Mouse (Mus musculus) heart, postnatal 14 days (tissue): ENCODE measurements at regions not wholly inside any gene's neighbourhood (a gene's known extent, or its start where the extent isn't known, plus 50 kb on each side); places are given as distances from the start of the nearest gene placed in this dataset.

ENCODE experiments used
- DNase-seq, 2 experiments: peaks; one replicate each; pipeline ENCODE4 v3.0.0; 2021 to 2022
- intact Hi-C: fragments of 180-260 bp; cut with DNase I; formaldehyde crosslinking; loops from one replicate; pipeline ENCODE4 v1.15.1; 2025

DNA sequence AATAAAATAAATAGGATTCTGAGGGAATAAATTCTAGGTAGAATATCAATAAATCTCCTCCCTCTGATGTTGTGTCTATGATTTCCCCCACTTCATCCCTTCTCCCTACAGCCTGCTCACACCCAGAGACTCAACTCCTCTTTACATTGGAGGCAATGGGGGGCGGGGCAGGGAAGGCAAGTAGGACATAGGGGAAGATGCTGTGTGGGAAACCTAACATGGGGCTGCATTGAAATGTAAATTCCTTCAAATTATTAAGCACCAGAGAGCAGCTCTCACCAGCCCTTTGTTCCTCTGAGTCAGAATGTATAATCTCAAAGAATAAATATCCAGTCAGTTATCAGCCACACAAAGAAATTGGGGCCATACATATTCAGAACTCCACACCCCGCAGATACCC, 91.6 kb downstream of the Nuf2 start:
- intact Hi-C loops: no loop called here

DNA sequence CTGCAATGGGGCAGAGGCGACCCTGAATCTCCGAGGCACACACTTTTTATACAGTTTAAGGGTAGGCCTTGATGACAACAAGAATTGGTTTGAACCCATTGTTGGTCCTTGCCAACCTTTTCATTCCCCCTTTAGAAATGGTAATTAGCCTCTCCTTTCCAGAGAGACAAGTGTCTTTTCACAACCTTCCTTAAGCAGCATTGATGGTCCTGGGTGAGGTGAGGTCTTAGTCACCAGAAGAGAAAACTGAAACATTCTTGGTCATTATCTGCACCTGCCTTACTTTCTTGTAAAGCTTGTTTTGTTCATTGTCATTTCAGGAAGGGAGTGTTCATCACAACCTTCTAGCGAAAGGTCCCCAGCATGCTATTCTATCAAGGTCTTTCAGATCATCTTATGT, 93.3 kb downstream of the Nuf2 start:
- no peak for DNase-seq
- intact Hi-C loops: no loop called here

More for the DNA sequence above, 91.6 kb downstream of the Nuf2 start:
- no peak for DNase-seq

DNA sequence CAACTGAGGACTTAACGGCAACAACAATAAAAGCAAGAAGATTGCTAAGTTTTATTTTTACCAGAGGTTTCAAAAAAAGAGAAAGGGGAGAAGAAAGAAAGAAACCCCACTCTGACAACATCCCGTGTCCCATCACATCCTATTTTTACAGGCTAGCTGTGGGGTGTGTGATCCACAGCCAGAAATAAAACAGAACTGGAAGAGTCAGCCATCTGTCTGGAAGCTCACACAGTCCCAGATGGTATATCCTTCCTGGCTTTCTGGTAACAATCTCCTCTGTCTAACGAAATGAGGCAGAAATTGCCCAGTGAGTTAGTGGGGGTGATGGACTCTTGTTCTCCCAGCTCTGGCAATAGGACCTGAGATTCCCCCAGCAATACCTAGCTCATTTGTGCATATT, 108.9 kb downstream of the Nuf2 start:
- DNase-seq: no peak
- intact Hi-C loops: no loop called here

DNA sequence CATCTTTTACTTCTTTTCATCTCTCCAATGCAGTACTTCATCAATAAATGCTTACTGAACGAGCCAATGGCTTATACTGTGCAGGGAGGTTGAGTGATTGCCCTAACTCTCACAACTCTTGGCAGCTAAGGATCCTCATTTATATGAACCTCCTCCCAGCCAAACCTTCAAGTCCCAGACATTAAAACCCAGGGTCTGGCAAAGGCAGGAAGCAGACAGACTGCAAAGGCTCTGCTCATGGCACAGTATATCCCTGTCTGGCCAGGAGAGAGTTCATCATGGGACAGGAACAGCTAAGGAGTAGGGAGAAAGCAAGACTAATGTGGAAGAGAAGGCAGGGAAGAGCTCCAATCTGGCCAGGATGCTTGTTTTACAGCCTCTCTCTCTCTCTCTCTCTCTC, 109.6 kb downstream of the Nuf2 start:
- no peak for DNase-seq
- intact Hi-C loops: no loop called here

GRCm38 (mm10) chr1:169418665-169419045, 112.6 kb downstream of the Nuf2 start:
- intact Hi-C loops: no loop called here
- no peak for DNase-seq

DNA sequence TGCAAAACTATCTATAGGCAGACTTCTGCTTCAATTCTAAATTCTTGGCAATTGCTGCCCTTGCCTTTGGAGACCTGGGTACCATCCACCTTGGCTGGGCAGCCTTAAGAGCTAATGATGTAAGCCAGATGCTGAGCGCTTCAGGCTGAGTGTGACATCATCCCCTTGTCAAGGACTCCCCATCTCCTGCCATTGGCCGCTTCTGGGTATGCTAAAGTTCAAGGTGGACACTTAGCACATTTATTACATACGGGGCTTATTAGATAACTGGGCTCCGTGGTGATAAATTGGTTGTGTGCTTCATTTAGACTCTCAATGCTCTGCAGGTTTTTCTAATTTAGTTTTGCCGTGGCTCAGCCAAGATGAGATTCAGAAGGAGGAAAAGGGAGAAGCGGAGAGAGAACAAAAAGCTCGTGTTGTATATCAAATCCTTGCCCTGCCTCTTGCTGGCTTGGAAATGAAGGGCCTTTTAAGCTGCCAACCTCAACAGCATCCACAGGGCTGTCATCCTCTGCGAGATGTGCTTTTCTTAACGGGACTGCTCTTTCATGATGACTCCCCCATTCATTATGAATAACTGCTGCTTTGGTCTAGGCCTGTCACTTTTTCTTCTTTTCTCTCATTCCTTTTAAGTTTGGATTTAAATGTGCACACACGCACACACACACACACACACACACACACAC, 113.1 kb downstream of the Nuf2 start:
- intact Hi-C loops: no loop called here
- no peak for DNase-seq

- no peak for DNase-seq
- intact Hi-C loops: no loop called here
These were observed 114.6 kb downstream of the Nuf2 start for GRCm38 (mm10) chr1:169416701-169417100.

GRCm38 (mm10) chr1:169408120-169408519, 123.1 kb downstream of the Nuf2 start:
- intact Hi-C loops: no loop called here

DNA sequence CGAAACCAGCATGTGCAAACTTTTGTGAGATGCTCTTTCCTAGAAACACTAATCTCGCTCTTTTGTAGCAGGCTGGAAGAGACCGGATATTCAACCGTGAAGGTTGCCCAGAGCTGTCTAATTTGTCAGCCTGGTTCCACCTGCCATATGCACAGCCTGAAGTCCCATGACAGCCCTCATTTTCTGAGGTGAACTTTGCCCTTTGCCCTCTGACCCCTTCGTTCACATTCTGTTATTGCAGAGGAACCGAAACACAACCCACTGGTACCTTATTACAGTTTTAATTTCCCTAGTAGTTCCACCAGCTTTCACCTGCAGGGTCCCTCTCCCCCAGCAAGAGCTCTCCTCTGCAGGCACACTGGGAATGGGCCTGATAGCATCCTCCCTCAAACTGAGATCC, 130.4 kb downstream of the Nuf2 start:
- DNase-seq: no peak
- intact Hi-C loops: no loop called here

More at GRCm38 (mm10) chr1:169408120-169408519, 123.1 kb downstream of the Nuf2 start:
- no peak for DNase-seq

DNA sequence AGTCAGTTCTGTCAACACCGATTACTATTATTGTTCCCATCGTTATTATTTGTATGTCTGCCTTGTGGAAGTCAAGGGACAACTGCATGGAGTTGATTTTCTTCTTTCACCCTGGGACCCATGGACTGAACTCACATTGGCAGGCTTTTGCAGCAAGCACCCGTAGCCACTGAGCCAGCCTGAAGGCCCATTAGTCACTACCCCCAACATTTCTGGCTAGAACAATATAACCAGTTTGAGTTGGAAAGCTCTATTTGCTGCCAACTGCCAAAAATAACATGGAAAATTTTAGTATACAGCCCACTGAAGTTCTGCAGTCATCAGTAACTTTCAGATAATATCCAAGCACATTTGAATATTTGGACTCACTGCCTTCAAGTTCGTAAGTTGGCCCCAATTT, 133.9 kb downstream of the Nuf2 start:
- intact Hi-C loops: no loop called here
- no peak for DNase-seq

- DNase-seq: no peak
- intact Hi-C loops: no loop called here
These were observed 144.2 kb downstream of the Nuf2 start for GRCm38 (mm10) chr1:169387056-169387455.

GRCm38 (mm10) chr1:169385740-169386424, 145.4 kb downstream of the Nuf2 start:
- DNase-seq: no peak
- intact Hi-C loops: no loop called here

GRCm38 (mm10) chr1:169374686-169375085, 156.6 kb downstream of the Nuf2 start:
- intact Hi-C loops: no loop called here
- no peak for DNase-seq

- no peak for DNase-seq
- intact Hi-C loops: no loop called here
These were observed 162.5 kb downstream of the Nuf2 start for GRCm38 (mm10) chr1:169368758-169369157.

- DNase-seq: no peak
- intact Hi-C loops: no loop called here
These were observed 163.3 kb downstream of the Nuf2 start for GRCm38 (mm10) chr1:169367772-169368501.

GRCm38 (mm10) chr1:169367316-169367715, 163.9 kb downstream of the Nuf2 start:
- intact Hi-C loops: no loop called here
- DNase-seq: no peak

GRCm38 (mm10) chr1:169362564-169362963, 168.7 kb downstream of the Nuf2 start:
- intact Hi-C loops: no loop called here
- no peak for DNase-seq

DNA sequence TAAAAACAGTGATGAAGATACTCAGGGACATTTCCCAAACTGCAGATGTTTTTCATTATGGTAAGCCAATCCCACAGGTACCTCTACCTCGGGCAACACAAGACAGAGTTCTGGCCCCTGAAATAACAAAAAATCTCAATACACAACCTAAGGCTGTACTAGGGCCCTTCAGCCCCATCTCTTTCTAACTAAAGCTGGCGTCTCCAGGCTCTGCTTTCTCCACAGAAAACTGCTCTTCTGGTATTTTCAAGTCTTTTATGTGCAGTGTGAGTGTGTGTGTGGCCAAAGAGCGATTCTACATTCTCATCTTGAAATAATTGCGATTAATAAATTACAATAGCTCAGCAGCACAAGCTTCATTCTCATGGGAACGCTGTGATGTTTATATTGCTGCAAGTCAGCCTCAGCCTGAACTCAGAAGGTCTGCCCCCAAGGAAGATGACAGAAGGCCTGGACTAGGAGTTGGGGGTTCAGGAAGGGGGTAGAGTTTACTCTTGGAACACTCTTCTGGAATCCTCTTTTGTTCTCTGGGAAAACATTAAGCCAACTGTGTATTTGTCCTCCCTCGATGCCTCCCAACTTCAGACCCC, 173.5 kb downstream of the Nuf2 start:
- DNase-seq: no peak
- intact Hi-C loops: loop anchor here (5.0 to 10.0 kb wide), 2 partner anchors 105 to 903 kb away; no protein-coding TSS in a partner anchor

DNA sequence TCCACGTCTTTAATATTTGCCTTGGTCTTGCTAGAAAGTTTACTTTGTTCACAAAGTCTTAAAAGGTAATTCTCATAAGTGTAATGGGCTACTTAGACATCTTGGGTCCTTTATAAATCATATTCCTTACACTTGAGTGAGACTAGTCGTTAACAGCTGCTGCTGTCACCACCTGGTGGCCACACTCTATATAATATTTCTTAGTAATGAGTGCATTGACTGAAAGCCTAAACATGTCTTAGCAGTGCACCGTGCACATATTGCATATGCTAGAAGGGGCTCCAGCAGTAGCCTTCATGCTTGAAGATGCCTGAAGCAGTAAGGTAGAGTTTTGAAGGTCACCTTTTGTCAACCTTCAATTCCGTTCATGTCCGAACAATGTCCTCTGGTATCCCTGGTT, 177.2 kb downstream of the Nuf2 start:
- DNase-seq: peak in 1 of 2 experiments; percentile 28
- intact Hi-C loops: loop anchor here (10.0 kb wide), 1 partner anchor 899 kb away; no protein-coding TSS in a partner anchor

DNA sequence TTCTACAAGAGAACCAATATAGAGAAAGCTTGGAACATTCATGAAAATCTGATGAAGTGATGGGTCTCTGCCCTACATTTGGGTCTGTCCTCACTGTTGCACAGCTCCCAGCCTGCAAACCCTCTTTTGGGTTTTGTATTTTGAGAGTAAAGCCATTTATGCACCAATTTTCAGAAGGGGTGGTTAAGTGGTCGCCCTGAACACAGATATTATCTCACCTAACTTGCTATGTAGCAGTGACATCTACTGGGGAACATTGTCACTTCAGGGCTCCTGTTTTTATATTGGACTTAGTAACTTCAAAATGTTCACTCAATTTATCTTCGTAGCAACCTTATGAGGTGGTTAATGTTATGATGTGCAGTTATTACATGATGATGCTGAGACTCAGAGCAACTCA, 183.6 kb downstream of the Nuf2 start:
- intact Hi-C loops: loop anchor here (2.0 to 10.0 kb wide), 4 partner anchors 973 to 1405 kb away; no protein-coding TSS in a partner anchor
- DNase-seq: peak in 1 of 2 experiments; percentile 25

- intact Hi-C loops: loop anchor here (2.0 to 10.0 kb wide), 4 partner anchors 972 to 1405 kb away; no protein-coding TSS in a partner anchor
- DNase-seq: no peak
These were observed 184.4 kb downstream of the Nuf2 start for GRCm38 (mm10) chr1:169346876-169347275.
